Mouse (Mus musculus): ENCODE results near the gene Atg2a. TPM values are rescaled to one million over a fixed set of nuclear protein-coding genes. Genes with fewer than 3 reads are reported as not detected.

Gene Atg2a
- polyA plus RNA-seq, 1 experiment from 2014 or later, result 11.7 TPM

DNA sequence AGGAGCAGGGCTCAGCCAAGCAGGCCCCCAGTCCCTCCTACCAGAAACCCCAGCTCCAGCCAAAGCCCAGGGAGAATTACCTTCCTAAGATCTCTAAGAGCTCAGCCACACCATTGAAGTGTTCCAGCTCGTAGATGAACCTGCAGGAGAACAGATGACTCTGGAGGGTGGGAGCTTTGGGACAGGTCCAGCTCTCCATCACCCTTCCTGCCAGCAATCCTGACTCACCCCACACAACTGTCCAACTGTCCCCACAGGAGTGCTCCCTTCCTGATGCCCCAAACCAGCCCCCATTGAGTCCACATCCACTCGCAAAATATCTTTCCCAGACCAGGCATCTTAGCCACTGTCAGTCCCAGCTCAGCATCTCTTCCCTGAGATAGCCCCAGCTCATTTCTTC, 10.4 kb upstream of the Atg2a start:
- Histone ChIP-seq H3K4me1 (ENCODE audit: control insufficient read depth, insufficient read depth, low read depth, low read length) (peaks cover 13% of the 10 kb centered on the region), H3K9me3 (ENCODE audit: control insufficient read depth, low read length) (no peaks in the 10 kb centered on the region), H3K27me3 (replicated peaks; ENCODE audit: control insufficient read depth, insufficient read depth, low read length) (no peaks in the 10 kb centered on the region), H3K4me3 (ENCODE audit: low read length) (no peak overlapping the region), H3K27ac (ENCODE audit: low read depth, low read length) (no peak overlapping the region), H3K9ac (ENCODE audit: low read depth, low read length) (no peak overlapping the region), H3K36me3 (ENCODE audit: control insufficient read depth, insufficient read depth, low read length) (peaks cover 38% of the 10 kb centered on the region), H3K4me2 (ENCODE audit: low read length) (no peak overlapping the region)
- 82% methylated on average over 2 of the region's 2 CpGs for WGBS
- ATAC-seq, result no peak

- H3K9me3 ChIP-seq (ENCODE audit: control insufficient read depth, low read length), result no peaks in the 10 kb centered on the region
- H3K36me3 ChIP-seq (ENCODE audit: control insufficient read depth, insufficient read depth, low read length), result peaks cover 28% of the 10 kb centered on the region
- no peak for ATAC-seq
- H3K9ac ChIP-seq (ENCODE audit: low read depth, low read length), result no peak overlapping the region; the same call in 1 of the 2 replicates
- H3K4me2 ChIP-seq (ENCODE audit: low read length), result no peak overlapping the region
- H3K27me3 ChIP-seq (replicated peaks; ENCODE audit: control insufficient read depth, insufficient read depth, low read length), result no peaks in the 10 kb centered on the region
- WGBS, result 83% methylated on average over 16 of the region's 16 CpGs
- no peak overlapping the region for H3K27ac ChIP-seq (ENCODE audit: low read depth, low read length)
- H3K4me3 ChIP-seq (ENCODE audit: low read length), result no peak overlapping the region
- peaks cover 16% of the 10 kb centered on the region for H3K4me1 ChIP-seq (ENCODE audit: control insufficient read depth, insufficient read depth, low read depth, low read length)
Observed at GRCm38 (mm10) chr19:6233647-6234046, 7.8 kb upstream of the Atg2a start.

- Histone ChIP-seq H3K27ac (ENCODE audit: low read depth, low read length) (no peak overlapping the region), H3K4me1 (ENCODE audit: control insufficient read depth, insufficient read depth, low read depth, low read length) (peaks cover 16% of the 10 kb centered on the region), H3K9ac (ENCODE audit: low read depth, low read length) (peak overlapping the region; percentile 80), H3K9me3 (ENCODE audit: control insufficient read depth, low read length) (no peaks in the 10 kb centered on the region), H3K4me2 (ENCODE audit: low read length) (peak overlapping the region; percentile 78), H3K4me3 (ENCODE audit: low read length) (peak overlapping the region; percentile 61), H3K36me3 (ENCODE audit: control insufficient read depth, insufficient read depth, low read length) (peaks cover 22% of the 10 kb centered on the region), H3K27me3 (replicated peaks; ENCODE audit: control insufficient read depth, insufficient read depth, low read length) (no peaks in the 10 kb centered on the region)
- 69% methylated on average over 10 of the region's 11 CpGs for WGBS
- ATAC-seq, result no peak
Observed at GRCm38 (mm10) chr19:6234337-6235083, 7.0 kb upstream of the Atg2a start.

GRCm38 (mm10) chr19:6235084-6236052, 6.1 kb upstream of the Atg2a start, which contains the start of gene Ppp2r5b:
Gene Ppp2r5b (minus strand): TSS chr19:6235872.
- peak within 1 kb of the TSS; percentile 61 for H3K4me3 ChIP-seq (ENCODE audit: low read length)
- peak within 1 kb of the TSS; percentile 86 for H3K27ac ChIP-seq (ENCODE audit: low read depth, low read length)
- H3K27me3 ChIP-seq (replicated peaks; ENCODE audit: control insufficient read depth, insufficient read depth, low read length), result no peaks in the 10 kb centered on the region
- H3K36me3 ChIP-seq (ENCODE audit: control insufficient read depth, insufficient read depth, low read length), result peaks cover 15% of the 10 kb centered on the region
- H3K4me1 ChIP-seq (ENCODE audit: control insufficient read depth, insufficient read depth, low read depth, low read length), result peaks cover 16% of the 10 kb centered on the region
- ATAC-seq, result peak; percentile 94
- H3K9me3 ChIP-seq (ENCODE audit: control insufficient read depth, low read length), result no peaks in the 10 kb centered on the region
- peak within 1 kb of the TSS; percentile 80 for H3K9ac ChIP-seq (ENCODE audit: low read depth, low read length)
- H3K4me2 ChIP-seq (ENCODE audit: low read length), result peak within 1 kb of the TSS; percentile 78
- 2% methylated on average over 48 of the region's 48 CpGs for WGBS

GRCm38 (mm10) chr19:6236053-6236441, 5.4 kb upstream of the Atg2a start:
- peak overlapping the region; percentile 78 for H3K4me2 ChIP-seq (ENCODE audit: low read length)
- no peaks in the 10 kb centered on the region for H3K27me3 ChIP-seq (replicated peaks; ENCODE audit: control insufficient read depth, insufficient read depth, low read length)
- peaks cover 16% of the 10 kb centered on the region for H3K4me1 ChIP-seq (ENCODE audit: control insufficient read depth, insufficient read depth, low read depth, low read length)
- H3K9me3 ChIP-seq (ENCODE audit: control insufficient read depth, low read length), result no peaks in the 10 kb centered on the region
- WGBS, result 0% methylated on average over 9 of the region's 9 CpGs
- H3K27ac ChIP-seq (ENCODE audit: low read depth, low read length), result peak overlapping the region; percentile 86
- H3K36me3 ChIP-seq (ENCODE audit: control insufficient read depth, insufficient read depth, low read length), result peaks cover 10% of the 10 kb centered on the region
- peak overlapping the region; percentile 61 for H3K4me3 ChIP-seq (ENCODE audit: low read length)
- ATAC-seq, result peak; percentile 88
- H3K9ac ChIP-seq (ENCODE audit: low read depth, low read length), result peak overlapping the region; percentile 80

DNA sequence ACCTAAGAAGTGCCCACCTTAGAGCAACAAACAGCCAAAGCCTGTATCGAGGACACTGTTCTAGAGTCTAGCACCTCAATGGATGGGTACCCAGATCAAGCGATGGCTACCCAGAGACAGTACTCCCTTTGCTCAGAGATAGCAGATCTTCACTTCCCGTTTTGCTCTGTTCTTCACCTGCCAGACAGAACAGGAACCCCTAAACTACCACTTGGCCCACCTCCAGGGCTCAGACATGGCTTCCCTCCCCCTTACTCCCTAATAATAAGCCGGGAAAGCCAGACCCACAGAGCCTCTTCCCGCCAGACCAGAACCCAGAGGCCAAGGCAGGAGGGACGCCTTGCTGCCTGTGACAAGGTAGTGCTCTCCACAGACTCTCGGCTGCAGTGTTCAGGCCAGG, 4.6 kb upstream of the Atg2a start:
- Histone ChIP-seq H3K4me2 (ENCODE audit: low read length) (no peak overlapping the region), H3K36me3 (ENCODE audit: control insufficient read depth, insufficient read depth, low read length) (peaks cover 9% of the 10 kb centered on the region), H3K4me1 (ENCODE audit: control insufficient read depth, insufficient read depth, low read depth, low read length) (peaks cover 16% of the 10 kb centered on the region), H3K9me3 (ENCODE audit: control insufficient read depth, low read length) (no peaks in the 10 kb centered on the region), H3K4me3 (ENCODE audit: low read length) (no peak overlapping the region), H3K9ac (ENCODE audit: low read depth, low read length) (no peak overlapping the region), H3K27ac (ENCODE audit: low read depth, low read length) (no peak overlapping the region), H3K27me3 (replicated peaks; ENCODE audit: control insufficient read depth, insufficient read depth, low read length) (no peaks in the 10 kb centered on the region)
- 73% methylated on average over 7 of the region's 7 CpGs for WGBS
- ATAC-seq, result no peak

DNA sequence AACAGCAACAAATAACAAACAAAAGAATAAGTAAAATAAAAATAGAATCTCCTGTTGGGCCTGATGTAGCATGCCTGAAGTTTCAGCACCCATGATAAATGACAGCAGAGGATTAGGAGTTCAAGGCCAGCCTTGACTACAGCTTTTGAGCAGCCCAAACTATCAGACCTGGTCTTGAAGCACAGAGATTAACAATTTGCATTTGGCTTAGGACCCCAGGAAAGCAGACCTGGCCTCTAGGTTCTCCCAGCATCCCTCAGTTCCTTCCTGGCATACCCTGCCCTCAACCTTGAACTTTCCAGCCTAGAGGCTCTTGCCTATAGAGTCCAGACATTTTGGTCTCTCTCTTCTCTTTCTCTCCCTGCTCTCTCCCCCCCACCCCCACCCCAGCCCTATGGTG, 2.7 kb upstream of the Atg2a start:
- Histone ChIP-seq H3K9me3 (ENCODE audit: control insufficient read depth, low read length) (no peaks in the 10 kb centered on the region), H3K9ac (ENCODE audit: low read depth, low read length) (no peak overlapping the region), H3K27ac (ENCODE audit: low read depth, low read length) (no peak overlapping the region), H3K4me1 (ENCODE audit: control insufficient read depth, insufficient read depth, low read depth, low read length) (peaks cover 28% of the 10 kb centered on the region), H3K36me3 (ENCODE audit: control insufficient read depth, insufficient read depth, low read length) (no peaks in the 10 kb centered on the region), H3K4me3 (ENCODE audit: low read length) (no peak overlapping the region), H3K4me2 (ENCODE audit: low read length) (no peak overlapping the region), H3K27me3 (replicated peaks; ENCODE audit: control insufficient read depth, insufficient read depth, low read length) (no peaks in the 10 kb centered on the region)
- ATAC-seq, result no peak

DNA sequence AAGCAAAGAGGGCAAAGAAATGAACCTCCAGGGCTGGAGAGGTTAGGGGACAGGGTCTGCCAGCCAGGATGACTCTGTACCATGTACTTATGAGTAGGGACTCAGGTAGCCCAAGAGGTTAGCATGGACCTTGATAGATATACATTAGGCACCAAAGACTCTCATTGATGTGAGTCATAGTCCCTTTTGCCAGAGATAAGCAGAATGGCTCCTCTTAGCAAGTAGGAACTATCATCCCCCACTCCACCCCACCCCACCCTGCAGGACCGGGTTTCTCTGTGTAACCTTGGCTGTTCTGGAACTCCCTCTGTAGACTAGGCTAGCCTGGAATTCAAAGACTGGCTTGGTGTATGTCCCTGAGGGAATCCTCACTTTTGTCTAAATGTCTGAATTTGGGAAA, 1.3 kb upstream of the Atg2a start:
- Histone ChIP-seq H3K4me3 (ENCODE audit: low read length) (no peak overlapping the region), H3K36me3 (ENCODE audit: control insufficient read depth, insufficient read depth, low read length) (peaks cover 6% of the 10 kb centered on the region), H3K9me3 (ENCODE audit: control insufficient read depth, low read length) (no peaks in the 10 kb centered on the region), H3K4me2 (ENCODE audit: low read length) (no peak overlapping the region), H3K9ac (ENCODE audit: low read depth, low read length) (no peak overlapping the region), H3K27ac (ENCODE audit: low read depth, low read length) (no peak overlapping the region), H3K4me1 (ENCODE audit: control insufficient read depth, insufficient read depth, low read depth, low read length) (peaks cover 15% of the 10 kb centered on the region), H3K27me3 (replicated peaks; ENCODE audit: control insufficient read depth, insufficient read depth, low read length) (no peaks in the 10 kb centered on the region)
- 81% methylated on average over 1 of the region's 1 CpGs for WGBS
- ATAC-seq, result no peak

- no peaks in the 10 kb centered on the region for H3K27me3 ChIP-seq (replicated peaks; ENCODE audit: control insufficient read depth, insufficient read depth, low read length)
- peaks cover 15% of the 10 kb centered on the region for H3K4me1 ChIP-seq (ENCODE audit: control insufficient read depth, insufficient read depth, low read depth, low read length)
- H3K9ac ChIP-seq (ENCODE audit: low read depth, low read length), result no peak overlapping the region; the same call in 1 of the 2 replicates
- peak overlapping the region; percentile 94 for H3K4me3 ChIP-seq (ENCODE audit: low read length)
- WGBS, result 37% methylated on average over 5 of the region's 5 CpGs
- H3K36me3 ChIP-seq (ENCODE audit: control insufficient read depth, insufficient read depth, low read length), result peaks cover 6% of the 10 kb centered on the region
- ATAC-seq, result no peak
- no peak overlapping the region for H3K27ac ChIP-seq (ENCODE audit: low read depth, low read length)
- H3K4me2 ChIP-seq (ENCODE audit: low read length), result peak overlapping the region; percentile 38
- no peaks in the 10 kb centered on the region for H3K9me3 ChIP-seq (ENCODE audit: control insufficient read depth, low read length)
Observed at GRCm38 (mm10) chr19:6240725-6241124, 743 bp upstream of the Atg2a start.

All from hindbrain, embryonic 16.5 days (tissue).